8 mouse cellular contexts compared by ENCODE assay signal in the genomic region with DNA sequence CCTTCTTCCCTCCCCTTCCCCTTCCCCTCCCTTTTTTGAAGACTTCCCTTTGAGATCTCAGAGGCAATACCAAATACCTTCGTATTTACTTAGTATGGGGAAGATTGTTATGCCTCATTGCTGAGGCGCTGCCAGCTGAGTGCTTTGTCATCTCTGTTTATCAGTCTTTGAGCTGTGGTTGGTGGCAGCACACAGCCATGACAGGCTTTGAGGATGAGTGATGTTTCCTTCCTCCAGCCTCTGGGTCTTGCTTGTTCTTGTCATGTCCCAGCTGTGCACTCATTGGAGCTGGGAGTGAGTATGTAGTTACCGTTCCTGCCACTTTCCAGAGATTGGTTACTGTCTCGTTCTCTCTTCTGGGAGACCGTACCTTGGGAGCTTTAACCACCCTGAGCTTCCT. TPM values are rescaled to one million over a fixed set of nuclear protein-coding genes. Genes with fewer than 3 reads are reported as not detected.
DNase-seq lines count a peak whose midpoint lies in the region; ATAC-seq and TF ChIP-seq lines count a peak whose summit lies in the region.

No protein-coding gene starts in this region.

- no peak for DNase-seq in frontal cortex, postnatal 36 days (ENCODE audit: low spot score in 2 of 2)
- peak; percentile 61 for DNase-seq in CH12.LX (ENCODE audit: extremely low read depth)
- DNase-seq in forebrain, postnatal 0 days: no peak
- DNase-seq in Muller cell, postnatal 12 days (ENCODE audit: inconsistent ontology term): no peak
- no peak for DNase-seq in right cerebral cortex, postnatal 14 days

- H3K79me2 ChIP-seq in CH12.LX (replicated peaks; ENCODE audit: control insufficient read depth, extremely low read depth, insufficient read depth, poor library complexity, severe bottlenecking): peaks cover 17% of the 10 kb centered on the region

- dilution Hi-C loops in CH12.LX (cut with MboI; ENCODE audit: extremely low pct_ligation_motif_present, extremely low pct_unique_long_range_greater_than_20kb, low sequenced_read_pairs): no loop called here

- no peak overlapping the region for H3K9ac ChIP-seq in CH12.LX (ENCODE audit: insufficient read depth, low read depth)
- H3K9ac ChIP-seq in heart, embryonic 16.5 days (ENCODE audit: low read length): no peak overlapping the region
- no peak overlapping the region for H3K9ac ChIP-seq in forebrain, postnatal 0 days

- TF ChIP-seq EP300 in CH12.LX (IDR thresholded peaks at IDR 0.05; ENCODE audit: low read length): no peak

- no peak for TF ChIP-seq CTCF in CH12.LX (conservative IDR thresholded peaks at IDR 0.05 in 1 of 2, IDR thresholded peaks at IDR 0.05 in 1 of 2; ENCODE audit: low read depth in 2 of 2, low read length in 2 of 2)
- TF ChIP-seq CTCF in forebrain, postnatal 0 days (IDR thresholded peaks at IDR 0.05; ENCODE audit: low read depth): no peak

- peak; percentile 40; the same call in 1 of the 2 replicates for ATAC-seq in frontal cortex, adult (ENCODE audit: low TSS enrichment)
- peak; percentile 45; the same call in 1 of the 2 replicates for ATAC-seq in heart, embryonic 16.5 days (replicated peaks; ENCODE audit: extremely low read depth, insufficient read depth, low FRiP score)
- peak; percentile 98 for ATAC-seq in megakaryocyte-erythroid progenitor cell, adult 5-6 weeks (replicated peaks; ENCODE audit: low FRiP score, low TSS enrichment, poor library complexity, severe bottlenecking)
- ATAC-seq in forebrain, postnatal 0 days: no peak

- in situ Hi-C loops in CH12.LX (cut with MboI; ENCODE audit: low pct_ligation_motif_present, low pct_unique_long_range_greater_than_20kb, low sequenced_read_pairs): no loop called here

- no peak overlapping the region for H3K4me3 ChIP-seq in CH12.LX (replicated peaks in 1 of 3; ENCODE audit: low read depth in 2 of 3, low read length in 2 of 3, poor library complexity in 1 of 3)
- no peak overlapping the region for H3K4me3 ChIP-seq in heart, embryonic 16.5 days (ENCODE audit: low read length)
- no peak overlapping the region for H3K4me3 ChIP-seq in forebrain, postnatal 0 days (ENCODE audit: low read depth, low read length)

- H3K27me3 ChIP-seq in CH12.LX (replicated peaks): no peaks in the 10 kb centered on the region
- no peaks in the 10 kb centered on the region for H3K27me3 ChIP-seq in heart, embryonic 16.5 days (ENCODE audit: control insufficient read depth, insufficient read depth, low read length)
- no peaks in the 10 kb centered on the region for H3K27me3 ChIP-seq in forebrain, postnatal 0 days (ENCODE audit: insufficient read depth, low read length)

- H3K27ac ChIP-seq in CH12.LX (ENCODE audit: insufficient read depth, low read depth): no peak overlapping the region
- H3K27ac ChIP-seq in heart, embryonic 16.5 days (ENCODE audit: low read length): no peak overlapping the region
- no peak overlapping the region for H3K27ac ChIP-seq in forebrain, postnatal 0 days (ENCODE audit: low read depth, low read length)

- TF ChIP-seq POLR2A in CH12.LX (IDR thresholded peaks at IDR 0.05; ENCODE audit: low read depth, low read length): no peak

- no peaks in the 10 kb centered on the region for H3K9me3 ChIP-seq in CH12.LX (replicated peaks; ENCODE audit: low read length)
- H3K9me3 ChIP-seq in heart, embryonic 16.5 days (replicated peaks; ENCODE audit: control insufficient read depth, low read length): no peaks in the 10 kb centered on the region
- no peaks in the 10 kb centered on the region for H3K9me3 ChIP-seq in forebrain, postnatal 0 days (ENCODE audit: low read length)

- H3K4me1 ChIP-seq in CH12.LX (ENCODE audit: control insufficient read depth in 1 of 2, insufficient read depth in 2 of 2): peaks cover 16 to 45% of the 10 kb centered on the region in 2 experiments
- 0 out of 2 replicates have a peak, but pooled peaks cover 2% of the 10 kb centered on the region for H3K4me1 ChIP-seq in heart, embryonic 16.5 days (ENCODE audit: control insufficient read depth, insufficient read depth, low read length)
- 0 out of 2 replicates have a peak, but pooled peaks cover 3% of the 10 kb centered on the region for H3K4me1 ChIP-seq in forebrain, postnatal 0 days (ENCODE audit: insufficient read depth)

- H3K36me3 ChIP-seq in CH12.LX (replicated peaks in 1 of 2; ENCODE audit: control insufficient read depth in 1 of 2, insufficient read depth in 1 of 2, low read length in 1 of 2): peaks cover 20 to 46% of the 10 kb centered on the region in 2 experiments
- H3K36me3 ChIP-seq in heart, embryonic 16.5 days (ENCODE audit: control insufficient read depth, insufficient read depth): peaks cover 8% of the 10 kb centered on the region; the same call in 1 of the 2 replicates
- H3K36me3 ChIP-seq in forebrain, postnatal 0 days (ENCODE audit: insufficient read depth): peaks cover 10% of the 10 kb centered on the region; the same call in 1 of the 2 replicates

- no peak for TF ChIP-seq RAD21 in CH12.LX (IDR thresholded peaks at IDR 0.05; ENCODE audit: low read depth, low read length)

- 42% methylated on average over 5 of the region's 5 CpGs for WGBS in heart, embryonic 16.5 days
- WGBS in forebrain, postnatal 0 days: 80% methylated on average over 5 of the region's 5 CpGs

- H3K4me2 ChIP-seq in CH12.LX (ENCODE audit: insufficient read depth, low read depth, poor library complexity, severe bottlenecking): no peak overlapping the region
- no peak overlapping the region for H3K4me2 ChIP-seq in heart, embryonic 16.5 days (ENCODE audit: low read depth, low read length)
- H3K4me2 ChIP-seq in forebrain, postnatal 0 days (ENCODE audit: low read depth): no peak overlapping the region

TF ChIP-seq in CH12.LX, 34 proteins besides CTCF, POLR2A, EP300 and RAD21:
- TF ChIP-seq GABPA (IDR thresholded peaks at IDR 0.05; ENCODE audit: insufficient replicate concordance, low read depth, low read length): no peak
- no peak for TF ChIP-seq USF1 (IDR thresholded peaks at IDR 0.05; ENCODE audit: low read depth, low read length)
- no peak for TF ChIP-seq MAX (IDR thresholded peaks at IDR 0.05; ENCODE audit: low read length)
- TF ChIP-seq RCOR1 (conservative IDR thresholded peaks at IDR 0.05; ENCODE audit: low read depth, low read length): no peak

RNA-seq across cellular contexts. Expression of a gene that starts 9.1 kb away (rescaled TPM):
- total RNA-seq in CH12.LX (2012; rRNA removed): 48.8 and 48.9 TPM in 2 replicates
- 54.7 and 65.5 TPM in 2 replicates for total RNA-seq in CH12.LX (2014; rRNA removed)
- polyA plus RNA-seq in CH12.LX (2012; ENCODE audit: insufficient read length, low read depth): 35.8 and 38.3 TPM in 2 replicates
- 28.0 and 29.3 TPM in 2 replicates for polyA plus RNA-seq in heart, embryonic 16.5 days (2015; fragmentation: Nextera tagmentation; extraction: Ambion mirVana)
- total RNA-seq in megakaryocyte-erythroid progenitor cell, adult 5-6 weeks (2014; fragmentation: Nextera tagmentation): 56.1 and 105 TPM in 2 replicates
- 93.4 and 95.7 TPM in 2 replicates for total RNA-seq in megakaryocyte-erythroid progenitor cell, adult 5-6 weeks (2017)
- total RNA-seq in forebrain, postnatal 0 days (2014; rRNA removed): 113 and 119 TPM in 2 replicates
- polyA plus RNA-seq in forebrain, postnatal 0 days (2015; fragmentation: Nextera tagmentation; extraction: Ambion mirVana): 64.7 and 67.6 TPM in 2 replicates

RNA-seq across cellular contexts. Expression of a gene that starts 15.2 kb away (rescaled TPM):
- total RNA-seq in CH12.LX (2012; rRNA removed) (30.7 and 32.5 TPM in 2 replicates), CH12.LX (2014; rRNA removed) (23.1 and 25.3 TPM in 2 replicates)
- 41.1 and 44.7 TPM in 2 replicates for polyA plus RNA-seq in CH12.LX (2012; ENCODE audit: insufficient read length, low read depth)
- 11.7 and 12.9 TPM in 2 replicates for polyA plus RNA-seq in heart, embryonic 16.5 days (2015; fragmentation: Nextera tagmentation; extraction: Ambion mirVana)
- 16.9 and 18.8 TPM in 2 replicates for total RNA-seq in megakaryocyte-erythroid progenitor cell, adult 5-6 weeks (2014; fragmentation: Nextera tagmentation)
- 18.9 and 26.8 TPM in 2 replicates for total RNA-seq in megakaryocyte-erythroid progenitor cell, adult 5-6 weeks (2017)
- 20.3 and 24.3 TPM in 2 replicates for total RNA-seq in forebrain, postnatal 0 days (2014; rRNA removed)
- 14.1 and 18.8 TPM in 2 replicates for polyA plus RNA-seq in forebrain, postnatal 0 days (2015; fragmentation: Nextera tagmentation; extraction: Ambion mirVana)

RNA-seq across cellular contexts. Expression of a gene that starts 39.9 kb away (rescaled TPM):
- total RNA-seq in CH12.LX (2012; rRNA removed) (64.2 and 77.7 TPM in 2 replicates), CH12.LX (2014; rRNA removed) (116 and 131 TPM in 2 replicates)
- 88.4 and 94.9 TPM in 2 replicates for polyA plus RNA-seq in CH12.LX (2012; ENCODE audit: insufficient read length, low read depth)
- 29.8 and 30.1 TPM in 2 replicates for polyA plus RNA-seq in heart, embryonic 16.5 days (2015; fragmentation: Nextera tagmentation; extraction: Ambion mirVana)
- 66.1 and 66.2 TPM in 2 replicates for total RNA-seq in megakaryocyte-erythroid progenitor cell, adult 5-6 weeks (2014; fragmentation: Nextera tagmentation)
- total RNA-seq in megakaryocyte-erythroid progenitor cell, adult 5-6 weeks (2017): 70.7 and 92.4 TPM in 2 replicates
- 32.7 and 43.4 TPM in 2 replicates for total RNA-seq in forebrain, postnatal 0 days (2014; rRNA removed)
- polyA plus RNA-seq in forebrain, postnatal 0 days (2015; fragmentation: Nextera tagmentation; extraction: Ambion mirVana): 16.1 and 22.6 TPM in 2 replicates
